Mouse (Mus musculus) neural tube, embryonic 15.5 days (tissue): ENCODE measurements around the gene Gga3. TPM values are rescaled to one million over a fixed set of nuclear protein-coding genes. Genes with fewer than 3 reads are reported as not detected.

Source experiments
- ATAC-seq: fragments of 200-750 bp; cut with Nextera tagmentation; 2 replicates; pipeline ENCODE4 v1.8.0; 2017; ENCODE audit warnings: mild to moderate bottlenecking, moderate TSS enrichment, moderate library complexity; ENCODE audit not compliant: low FRiP score
- H3K27ac ChIP-seq: fragments of 300-500 bp; sonication (generic); replicated peaks from 2 replicates; pipeline ENCODE4 v1.5.1; 2015; ENCODE audit warnings: mild to moderate bottlenecking, inconsistent platforms
- H3K27me3 ChIP-seq: fragments of 300-500 bp; sonication (generic); replicated peaks from 2 replicates; pipeline ENCODE4 v1.6.1; 2015; ENCODE audit warnings: inconsistent platforms
- H3K36me3 ChIP-seq: fragments of 300-500 bp; sonication (generic); 2 replicates; pipeline ENCODE4 v1.6.1; 2015; ENCODE audit warnings: inconsistent platforms
- H3K4me1 ChIP-seq: fragments of 300-500 bp; sonication (generic); 2 replicates; pipeline ENCODE4 v1.6.1; 2015; ENCODE audit warnings: inconsistent platforms
- H3K4me2 ChIP-seq: fragments of 300-500 bp; sonication (generic); 2 replicates; pipeline ENCODE4 v1.6.1; 2015; ENCODE audit warnings: inconsistent platforms, mild to moderate bottlenecking, moderate library complexity
- H3K4me3 ChIP-seq: fragments of 300-500 bp; sonication (generic); replicated peaks from 2 replicates; pipeline ENCODE4 v1.5.1; 2015; ENCODE audit warnings: mild to moderate bottlenecking, inconsistent platforms
- H3K9ac ChIP-seq: fragments of 300-500 bp; sonication (generic); replicated peaks from 2 replicates; pipeline ENCODE4 v1.6.1; 2015; ENCODE audit warnings: mild to moderate bottlenecking, inconsistent platforms
- H3K9me3 ChIP-seq: fragments of 300-500 bp; sonication (generic); replicated peaks from 2 replicates; pipeline ENCODE4 v1.6.1; 2016; ENCODE audit warnings: inconsistent platforms
- WGBS: fragments of 180-500 bp; shearing (Covaris S2); methylation state at CpG from one replicate; pipeline ENCODE4 v1.1.7; 2015; ENCODE audit warnings: mixed read lengths; 5-methylcytosine and 5-hydroxymethylcytosine counted together
- polyA plus RNA-seq: library from polyadenylated mRNA; unstranded; fragments of >200 nt; fragmentation: Nextera tagmentation; extraction: Ambion mirVana; gene quantifications from 2 replicates; pipeline ENCODE4 v1.2.1, GENCODE M21; 2015

Gga3 gene
- polyA plus RNA-seq, 1 experiment from 2014 or later = 35.0 TPM

GRCm38 (mm10) chr11:115586403-115586802 lies 17.4 kb downstream of the Gga3 start:
- Histone ChIP-seq H3K27ac (no peak overlapping the region), H3K4me2 (no peak overlapping the region), H3K27me3 (no peaks in the 10 kb centered on the region), H3K9ac (no peak overlapping the region), H3K4me3 (no peak overlapping the region), H3K36me3 (peaks cover 96% of the 10 kb centered on the region), H3K4me1 (no peaks in the 10 kb centered on the region), H3K9me3 (no peaks in the 10 kb centered on the region)
- 95% methylated on average over 9 of the region's 9 CpGs for whole genome bisulfite sequencing
- ATAC-seq = no peak

GRCm38 (mm10) chr11:115585573-115586100 lies 18.2 kb downstream of the Gga3 start:
- Histone ChIP-seq H3K4me1 (no peaks in the 10 kb centered on the region), H3K9me3 (no peaks in the 10 kb centered on the region), H3K4me2 (no peak overlapping the region), H3K27me3 (no peaks in the 10 kb centered on the region), H3K9ac (no peak overlapping the region), H3K4me3 (no peak overlapping the region), H3K36me3 (peaks cover 96% of the 10 kb centered on the region), H3K27ac (no peak overlapping the region)
- 93% methylated on average over 7 of the region's 7 CpGs for WGBS
- ATAC-seq = no peak

GRCm38 (mm10) chr11:115584376-115585073 lies 19.3 kb downstream of the Gga3 start:
- no peak overlapping the region for H3K27ac ChIP-seq
- WGBS = 91% methylated on average over 10 of the region's 10 CpGs

GRCm38 (mm10) chr11:115582913-115583606 lies 20.8 kb downstream of the Gga3 start:
- H3K4me1 ChIP-seq = no peaks in the 10 kb centered on the region
- H3K9me3 ChIP-seq = no peaks in the 10 kb centered on the region
- no peaks in the 10 kb centered on the region for H3K27me3 ChIP-seq
- H3K9ac ChIP-seq = no peak overlapping the region
- no peak overlapping the region for H3K4me2 ChIP-seq
- no peak for ATAC-seq
- no peak overlapping the region for H3K4me3 ChIP-seq
- WGBS = 74% methylated on average over 10 of the region's 10 CpGs
- H3K36me3 ChIP-seq = peaks cover 92% of the 10 kb centered on the region
- H3K27ac ChIP-seq = no peak overlapping the region; the same call in 1 of the 2 replicates

More at GRCm38 (mm10) chr11:115584376-115585073, 19.3 kb downstream of the Gga3 start:
- Histone ChIP-seq H3K27me3 (no peaks in the 10 kb centered on the region), H3K9ac (no peak overlapping the region), H3K36me3 (peaks cover 92% of the 10 kb centered on the region), H3K4me1 (no peaks in the 10 kb centered on the region), H3K4me2 (no peak overlapping the region), H3K4me3 (no peak overlapping the region), H3K9me3 (no peaks in the 10 kb centered on the region)
- ATAC-seq = no peak

GRCm38 (mm10) chr11:115579080-115579479 lies 24.8 kb downstream of the Gga3 start:
- no peak overlapping the region for H3K4me2 ChIP-seq
- H3K9ac ChIP-seq = no peak overlapping the region
- H3K27me3 ChIP-seq = no peaks in the 10 kb centered on the region
- ATAC-seq = no peak
- H3K27ac ChIP-seq = no peak overlapping the region
- no peaks in the 10 kb centered on the region for H3K4me1 ChIP-seq
- H3K9me3 ChIP-seq = no peaks in the 10 kb centered on the region
- H3K36me3 ChIP-seq = peaks cover 60% of the 10 kb centered on the region
- H3K4me3 ChIP-seq = no peak overlapping the region

- H3K36me3 ChIP-seq = peaks cover 36% of the 10 kb centered on the region
- no peak overlapping the region for H3K27ac ChIP-seq
- H3K9ac ChIP-seq = peak overlapping the region; percentile 62
- H3K4me3 ChIP-seq = peak overlapping the region; percentile 67
- H3K27me3 ChIP-seq = no peaks in the 10 kb centered on the region
- peak overlapping the region; percentile 80 for H3K4me2 ChIP-seq
- H3K4me1 ChIP-seq = peaks cover 15% of the 10 kb centered on the region
- WGBS = 21% methylated on average over 7 of the region's 7 CpGs
- ATAC-seq = no peak
- no peaks in the 10 kb centered on the region for H3K9me3 ChIP-seq
Observed at GRCm38 (mm10) chr11:115564961-115565360, 38.9 kb downstream of the Gga3 start.

- Histone ChIP-seq H3K9me3 (no peaks in the 10 kb centered on the region), H3K27me3 (no peaks in the 10 kb centered on the region), H3K9ac (peak within 1 kb of the TSS; percentile 62), H3K27ac (peak within 1 kb of the TSS; percentile 72), H3K4me1 (peaks cover 15% of the 10 kb centered on the region), H3K4me3 (peak within 1 kb of the TSS; percentile 67), H3K4me2 (peak within 1 kb of the TSS; percentile 80), H3K36me3 (peaks cover 29% of the 10 kb centered on the region)
- under 1% methylated on average over 42 of the region's 42 CpGs for WGBS
- peak; percentile 91 for ATAC-seq
Observed at GRCm38 (mm10) chr11:115564064-115564809, 39.6 kb downstream of the Gga3 start, which contains the start of gene Nup85. TSS of gene Nup85 (plus strand) at chr11:115564434.

GRCm38 (mm10) chr11:115563406-115563805 lies 40.4 kb downstream of the Gga3 start:
- H3K36me3 ChIP-seq = peaks cover 21% of the 10 kb centered on the region
- H3K9me3 ChIP-seq = no peaks in the 10 kb centered on the region
- 46% methylated on average over 4 of the region's 4 CpGs for WGBS
- H3K4me3 ChIP-seq = peak overlapping the region; percentile 67
- H3K27ac ChIP-seq = peak overlapping the region; percentile 72
- no peaks in the 10 kb centered on the region for H3K27me3 ChIP-seq
- no peak for ATAC-seq
- H3K4me2 ChIP-seq = peak overlapping the region; percentile 80
- peak overlapping the region; percentile 62; the same call in 1 of the 2 replicates for H3K9ac ChIP-seq
- peaks cover 15% of the 10 kb centered on the region for H3K4me1 ChIP-seq

GRCm38 (mm10) chr11:115555717-115556116 lies 48.1 kb downstream of the Gga3 start:
- H3K9me3 ChIP-seq = no peaks in the 10 kb centered on the region
- no peaks in the 10 kb centered on the region for H3K27me3 ChIP-seq
- no peak overlapping the region for H3K4me2 ChIP-seq
- no peak for ATAC-seq
- no peaks in the 10 kb centered on the region for H3K4me1 ChIP-seq
- H3K36me3 ChIP-seq = no peaks in the 10 kb centered on the region
- no peak overlapping the region for H3K4me3 ChIP-seq
- H3K27ac ChIP-seq = no peak overlapping the region
- 81% methylated on average over 17 of the region's 17 CpGs for WGBS
- H3K9ac ChIP-seq = no peak overlapping the region

GRCm38 (mm10) chr11:115552783-115553182 lies 51.1 kb downstream of the Gga3 start:
- Histone ChIP-seq H3K27me3 (no peaks in the 10 kb centered on the region), H3K36me3 (no peaks in the 10 kb centered on the region), H3K27ac (no peak overlapping the region), H3K4me1 (no peaks in the 10 kb centered on the region), H3K4me2 (no peak overlapping the region), H3K4me3 (no peak overlapping the region), H3K9ac (no peak overlapping the region), H3K9me3 (no peaks in the 10 kb centered on the region)
- ATAC-seq = no peak
- 56% methylated on average over 4 of the region's 4 CpGs for WGBS

GRCm38 (mm10) chr11:115543571-115543970 lies 60.3 kb downstream of the Gga3 start:
- H3K27me3 ChIP-seq = no peaks in the 10 kb centered on the region
- H3K4me3 ChIP-seq = no peak overlapping the region
- H3K4me1 ChIP-seq = no peaks in the 10 kb centered on the region
- no peak for ATAC-seq
- no peaks in the 10 kb centered on the region for H3K36me3 ChIP-seq
- H3K9me3 ChIP-seq = no peaks in the 10 kb centered on the region
- 86% methylated on average over 4 of the region's 4 CpGs for WGBS
- no peak overlapping the region for H3K27ac ChIP-seq
- no peak overlapping the region for H3K4me2 ChIP-seq
- H3K9ac ChIP-seq = no peak overlapping the region
